Mouse (Mus musculus) layer of hippocampus, adult 8-10 months (tissue): ENCODE data around the gene Ephb1. TPM values are rescaled to one million over a fixed set of nuclear protein-coding genes. Genes with fewer than 3 reads are reported as not detected.
A peak's percentile ranks its signal among the peaks of the same experiment; 100 is the strongest.

Source experiments
- DNase-seq, 2 experiments: peaks; one replicate each; pipeline ENCODE4 v3.0.0; 2022; ENCODE audit warnings: low spot score in 2 of 2
- total RNA-seq, 4 experiments: library from RNA; stranded (reverse); gene quantifications; 2 replicates each; pipeline ENCODE4 v1.2.4; 2022

Ephb1 gene
- total RNA-seq, 4 experiments from 2014 or later: 24.9 to 28.9 (median 26.9) TPM

GRCm38 (mm10) chr9:102249124-102249816, 105.2 kb downstream of the Ephb1 start:
- no peak for DNase-seq

GRCm38 (mm10) chr9:102245551-102245950, 108.9 kb downstream of the Ephb1 start:
- no peak for DNase-seq

DNA sequence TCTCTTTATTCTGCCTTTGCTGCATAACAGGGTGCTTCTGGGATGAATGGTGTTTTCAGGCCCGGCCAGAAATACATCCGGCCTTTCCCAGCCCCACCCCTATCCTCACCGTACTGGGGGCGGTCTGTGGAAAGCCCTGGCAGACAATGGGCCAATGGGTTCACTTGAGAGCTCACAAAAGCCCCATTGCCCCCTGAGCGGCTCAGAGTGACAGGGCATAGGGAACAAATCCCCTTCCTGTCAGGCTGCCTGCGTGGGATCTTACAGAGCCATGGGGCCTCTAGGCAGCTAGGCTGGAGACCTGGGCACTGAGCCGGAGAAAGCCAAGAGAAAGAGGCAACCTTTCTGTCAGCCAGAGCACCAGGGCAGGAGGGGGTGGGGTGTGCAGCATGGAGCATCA, 111.2 kb downstream of the Ephb1 start:
- DNase-seq: no peak

DNA sequence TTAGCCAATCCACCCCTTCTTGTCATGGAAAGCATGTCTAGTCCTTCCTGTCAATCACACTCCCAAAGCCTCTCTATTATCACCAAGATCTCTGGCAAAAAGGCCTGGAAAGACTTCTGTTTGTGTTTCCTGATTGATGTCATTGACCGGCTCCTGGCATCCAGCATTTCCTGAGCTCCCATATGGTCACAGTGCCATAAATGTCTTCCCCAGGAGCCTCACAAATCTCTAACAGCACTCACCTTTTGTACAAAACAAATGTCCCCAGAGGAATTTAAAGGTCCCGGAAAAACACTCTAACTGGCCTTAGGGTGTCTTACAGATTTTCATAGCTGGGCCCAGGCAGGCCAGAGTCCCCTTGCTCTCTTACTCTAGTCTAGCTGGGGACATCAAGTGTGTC, 112.9 kb downstream of the Ephb1 start:
- DNase-seq: no peak

DNA sequence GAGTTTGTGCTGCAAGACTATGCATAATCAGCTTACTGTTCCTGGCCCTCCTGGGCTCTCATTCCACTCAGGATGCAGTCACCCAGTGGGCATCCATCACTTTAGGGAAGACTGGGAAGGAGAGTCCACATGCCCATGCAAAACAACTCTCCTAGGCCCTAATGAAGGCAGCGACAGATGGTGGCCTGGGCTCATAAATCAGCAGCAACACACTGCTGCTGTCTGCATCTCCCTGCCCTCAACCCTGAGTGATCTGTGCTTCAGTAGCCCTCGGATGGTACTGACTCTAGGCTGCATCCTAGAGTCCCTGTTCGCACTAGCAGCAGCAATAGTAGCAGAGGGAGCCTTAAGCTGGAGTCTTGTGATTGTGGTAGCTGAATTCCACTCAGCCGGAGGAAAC, 114.3 kb downstream of the Ephb1 start:
- no peak for DNase-seq

GRCm38 (mm10) chr9:102235444-102235951, 119.0 kb downstream of the Ephb1 start:
- no peak for DNase-seq

DNA sequence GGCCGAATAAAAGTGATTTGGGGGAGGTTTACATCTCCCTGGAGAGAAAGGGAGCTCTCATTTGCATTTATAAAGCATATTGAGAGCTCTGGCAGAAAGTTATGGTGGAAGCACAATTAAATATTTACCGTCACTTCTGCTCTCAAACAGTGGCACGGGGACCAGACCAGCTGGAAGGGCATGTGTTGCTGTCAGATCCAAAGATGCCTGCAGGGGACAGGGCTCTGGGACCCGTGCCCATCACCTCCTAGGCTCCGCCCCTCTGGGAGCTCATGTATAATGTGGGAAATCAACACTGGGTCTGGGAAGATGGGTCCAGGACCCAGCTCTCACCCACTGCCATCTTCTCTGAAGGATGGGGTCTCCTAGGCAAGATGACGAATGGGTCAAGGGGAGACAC, 123.2 kb downstream of the Ephb1 start:
- DNase-seq: no peak

- DNase-seq: no peak
Measured at GRCm38 (mm10) chr9:102216746-102217566, 137.5 kb downstream of the Ephb1 start.

DNA sequence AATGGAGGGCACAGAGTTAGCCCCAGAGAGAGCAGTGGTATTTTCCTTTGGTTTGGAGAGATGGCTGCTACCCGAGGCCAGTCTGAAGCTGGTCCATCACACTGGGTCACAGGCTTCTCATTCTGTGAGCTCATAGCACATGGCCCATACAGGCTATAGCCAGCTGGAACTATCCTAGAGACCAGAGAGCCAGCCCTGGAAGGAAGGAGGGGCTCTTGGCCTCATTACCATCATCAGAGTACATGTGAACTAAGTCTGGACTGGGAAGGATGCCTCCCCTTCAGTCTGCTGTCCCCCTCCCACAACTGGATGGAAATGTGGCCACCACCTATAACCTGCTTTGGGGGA, 142.5 kb downstream of the Ephb1 start:
- no peak for DNase-seq

DNA sequence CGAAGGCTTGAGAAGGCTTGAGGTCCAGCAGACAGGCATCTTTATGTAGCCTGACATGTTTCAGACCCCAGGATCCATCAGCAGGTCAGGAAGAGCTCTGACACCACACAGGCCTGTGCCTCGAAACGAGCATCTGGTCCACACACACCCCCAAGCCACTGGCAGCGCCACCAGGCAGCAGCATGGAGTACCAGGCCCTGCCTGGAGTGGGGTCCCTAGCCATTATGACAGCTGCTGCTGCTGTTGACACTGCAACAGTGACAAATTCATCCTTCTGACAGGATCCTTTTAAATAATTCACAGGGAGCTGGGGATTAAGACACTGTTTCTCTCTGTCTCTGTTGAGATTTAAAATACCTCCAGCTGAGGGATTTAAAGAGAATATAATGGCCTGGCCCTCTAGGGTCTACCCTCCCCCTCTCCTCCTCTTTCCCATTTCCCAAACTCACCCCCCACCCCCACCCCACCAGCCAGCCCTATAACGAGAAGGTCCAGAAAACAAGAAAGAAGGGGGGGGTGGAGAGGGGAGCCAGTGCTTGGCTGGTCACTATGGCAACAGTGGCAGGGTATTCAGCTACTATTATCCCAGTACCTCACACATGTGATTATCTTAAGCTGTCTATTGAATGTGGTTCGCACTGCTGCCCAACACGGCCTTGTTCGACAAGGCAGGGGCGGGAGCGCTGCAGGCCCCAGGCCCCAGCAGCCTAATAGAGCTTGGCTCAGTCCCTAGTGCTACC, 143.0 kb downstream of the Ephb1 start:
- peak in 1 of 2 experiments; percentile 22 for DNase-seq

DNA sequence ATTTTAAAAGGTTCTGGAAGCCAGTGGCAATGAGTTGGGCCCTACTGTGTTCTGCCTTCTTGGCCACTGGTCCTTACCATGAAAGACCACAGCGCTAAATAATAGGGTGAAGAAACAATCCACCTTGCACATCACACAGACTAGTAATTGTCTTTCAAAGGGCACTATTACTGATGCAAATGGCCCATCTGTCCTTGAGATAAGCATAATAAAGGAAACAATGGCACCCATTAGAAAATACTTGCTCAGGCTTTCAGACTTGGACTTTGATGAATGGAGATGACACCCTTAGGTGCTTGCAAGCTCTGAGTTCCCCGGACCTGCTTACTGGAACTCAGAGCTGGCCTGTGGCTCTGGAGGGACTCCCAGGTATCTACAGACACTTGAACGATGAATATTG, 149.0 kb downstream of the Ephb1 start:
- DNase-seq: no peak

DNA sequence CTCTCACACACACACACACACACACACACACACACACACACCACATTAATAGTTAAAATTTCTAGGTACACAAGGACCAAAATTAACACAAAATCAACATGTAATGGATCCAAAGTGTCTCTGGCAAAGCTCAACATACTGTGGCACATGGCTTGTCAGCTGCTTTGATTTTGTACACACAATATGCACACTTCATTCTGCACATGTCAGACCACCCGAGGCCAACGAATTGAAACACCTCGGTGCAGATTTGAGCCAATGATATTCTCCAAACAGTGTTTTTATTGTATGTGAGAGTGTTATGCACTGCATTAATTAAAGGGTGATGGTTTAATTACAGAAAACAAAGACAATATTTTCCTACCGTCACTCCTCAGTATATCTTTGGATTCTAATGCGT, 152.6 kb downstream of the Ephb1 start:
- DNase-seq: no peak

DNA sequence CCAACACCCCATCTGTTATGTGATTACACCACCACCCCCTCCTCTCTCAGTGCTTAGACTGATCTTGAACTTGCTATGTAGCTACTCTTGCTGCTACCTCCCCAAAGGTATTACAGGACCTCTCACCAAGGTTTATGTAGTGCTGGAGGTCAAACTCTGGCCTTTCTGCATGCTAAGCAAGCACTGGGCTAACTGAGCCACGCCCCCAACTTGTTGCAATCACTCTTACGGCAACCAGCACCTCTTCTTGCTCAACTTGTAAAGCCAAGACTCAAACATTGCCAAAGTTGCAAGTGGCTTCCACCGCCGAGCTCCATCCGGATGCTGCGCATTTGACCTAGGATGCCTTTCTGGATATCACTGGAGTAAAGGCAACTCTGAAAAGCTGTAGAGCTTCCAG, 157.6 kb downstream of the Ephb1 start:
- no peak for DNase-seq

- DNase-seq: no peak
Measured at GRCm38 (mm10) chr9:102194063-102194462, 160.4 kb downstream of the Ephb1 start.

- peak in 1 of 2 experiments; percentile 30 for DNase-seq
Measured at GRCm38 (mm10) chr9:102192724-102193685, 161.5 kb downstream of the Ephb1 start.

- no peak for DNase-seq
Measured at GRCm38 (mm10) chr9:102190058-102190457, 164.4 kb downstream of the Ephb1 start.

DNA sequence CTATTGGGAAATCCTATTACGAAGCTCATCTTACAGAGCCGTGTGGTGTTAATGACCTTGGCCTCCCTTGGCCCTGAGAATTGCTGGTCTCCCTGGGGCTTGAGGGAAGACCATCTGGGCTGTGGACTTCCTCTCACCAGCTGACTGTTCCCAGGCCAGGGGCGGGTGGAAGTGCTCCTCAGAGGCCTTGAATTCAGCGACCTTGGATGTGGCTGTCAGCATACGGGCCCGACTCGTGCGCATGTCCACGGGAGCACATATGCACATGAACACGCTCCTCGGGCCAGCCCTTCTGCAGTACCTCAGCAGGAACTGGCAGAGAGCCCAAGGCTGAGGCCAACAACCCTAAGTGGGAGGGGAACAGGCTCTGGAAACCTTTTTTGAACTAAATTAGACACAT, 165.1 kb downstream of the Ephb1 start:
- no peak for DNase-seq

DNA sequence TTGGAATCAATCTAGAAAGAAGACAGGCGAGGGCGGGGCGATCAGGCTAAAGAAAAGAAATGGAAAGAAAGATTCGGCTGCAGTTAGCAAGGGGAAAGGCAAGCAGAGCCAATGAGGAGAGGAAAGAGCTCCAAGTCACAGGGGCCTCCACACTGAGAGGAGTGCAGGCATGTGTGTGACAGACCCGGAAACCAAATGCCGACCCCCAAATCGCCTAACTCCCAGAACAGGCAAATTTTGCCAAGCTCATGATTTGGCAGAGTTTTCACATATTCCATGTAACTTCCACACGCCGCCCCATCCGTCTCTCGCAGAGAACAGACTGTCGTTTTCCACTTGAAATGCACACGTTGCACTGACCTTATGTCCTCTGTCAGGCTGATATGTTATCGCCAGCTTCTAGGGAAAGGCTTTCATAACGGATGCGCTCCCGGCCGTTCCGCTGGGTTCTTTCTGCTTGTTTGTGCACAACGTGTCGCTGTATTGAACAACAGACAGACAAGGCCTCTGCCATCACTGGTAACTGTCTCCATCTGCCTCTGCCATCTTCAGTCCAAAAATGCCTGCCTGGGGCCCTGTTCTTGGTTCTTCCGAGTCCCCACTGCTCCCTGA, 170.7 kb downstream of the Ephb1 start:
- no peak for DNase-seq

GRCm38 (mm10) chr9:102181810-102182490, 172.5 kb downstream of the Ephb1 start:
- DNase-seq: peak in 1 of 2 experiments; percentile 32

- no peak for DNase-seq
Measured at GRCm38 (mm10) chr9:102181276-102181675, 173.2 kb downstream of the Ephb1 start.
